Mouse (Mus musculus) lung, postnatal 0 days (tissue): Measurements from ENCODE around the gene Acap2. TPM values are rescaled to one million over a fixed set of nuclear protein-coding genes. Genes with fewer than 3 reads are reported as not detected.
A peak's percentile ranks its signal among the peaks of the same experiment; 100 is the strongest.

Experiments
- ATAC-seq: fragments of 200-750 bp; cut with Nextera tagmentation; 2 replicates; pipeline ENCODE4 v1.8.0; 2017; ENCODE audit warnings: moderate library complexity
- DNase-seq: peaks from one replicate; pipeline ENCODE4 v3.0.0-alpha.2; 2016; ENCODE audit warnings: low spot score
- H3K27ac ChIP-seq: fragments of 300-500 bp; sonication (generic); 2 replicates; pipeline ENCODE4 v1.5.1; 2014; ENCODE audit warnings: antibody characterized with exemption, mild to moderate bottlenecking, low read length, mixed read lengths
- H3K27me3 ChIP-seq: fragments of 300-500 bp; sonication (generic); replicated peaks from 2 replicates; pipeline ENCODE4 v1.6.1; 2014; ENCODE audit warnings: low read length, mixed read lengths; ENCODE audit not compliant: insufficient read depth
- H3K36me3 ChIP-seq: fragments of 300-500 bp; sonication (generic); 2 replicates; pipeline ENCODE4 v1.6.1; 2014; ENCODE audit warnings: low read length, mixed read lengths; ENCODE audit not compliant: insufficient read depth
- H3K4me1 ChIP-seq: fragments of 300-500 bp; sonication (generic); 2 replicates; pipeline ENCODE4 v1.6.1; 2014; ENCODE audit warnings: antibody characterized with exemption, low read depth, low read length, mixed read lengths; ENCODE audit not compliant: insufficient read depth
- H3K4me2 ChIP-seq: fragments of 300-500 bp; sonication (generic); replicated peaks from 2 replicates; pipeline ENCODE4 v1.6.1; 2014; ENCODE audit warnings: low read depth, mild to moderate bottlenecking, low read length, moderate library complexity, mixed read lengths
- H3K4me3 ChIP-seq: fragments of 300-500 bp; sonication (generic); 2 replicates; pipeline ENCODE4 v1.5.1; 2014; ENCODE audit warnings: low read depth, low read length
- H3K9ac ChIP-seq: fragments of 300-500 bp; sonication (generic); replicated peaks from 2 replicates; pipeline ENCODE4 v1.6.1; 2014; ENCODE audit warnings: low read depth, mild to moderate bottlenecking
- H3K9me3 ChIP-seq: fragments of 300-500 bp; sonication (generic); 2 replicates; pipeline ENCODE4 v1.6.1; 2016; ENCODE audit warnings: low read length, mixed read lengths
- CTCF ChIP-seq: IDR thresholded peaks from 2 replicates; pipeline ENCODE4 v1.5.1; 2016; ENCODE audit warnings: antibody characterized with exemption, mild to moderate bottlenecking
- EP300 ChIP-seq: IDR thresholded peaks from 2 replicates; pipeline ENCODE4 v1.6.1; 2016; ENCODE audit warnings: antibody characterized with exemption, mild to moderate bottlenecking, control low read depth
- WGBS: fragments of 180-500 bp; shearing (Covaris S2); extraction: QIAGEN DNeasy Blood & Tissue Kit; methylation state at CpG from one replicate; pipeline ENCODE4 v1.1.7; 2014; 5-methylcytosine and 5-hydroxymethylcytosine counted together
- polyA plus RNA-seq: library from polyadenylated mRNA; unstranded; fragments of >200 nt; fragmentation: Nextera tagmentation; extraction: Ambion mirVana; gene quantifications from 2 replicates; pipeline ENCODE4 v1.2.1, GENCODE M21; 2015

Gene Acap2
- polyA plus RNA-seq, 1 experiment from 2014 or later, result 22.0 TPM

GRCm38 (mm10) chr16:31189291-31189690 is 11.8 kb downstream of the Acap2 start:
- Histone ChIP-seq H3K27ac (no peak overlapping the region), H3K4me3 (no peak overlapping the region), H3K4me1 (peaks cover 32% of the 10 kb centered on the region), H3K4me2 (no peak overlapping the region), H3K36me3 (no peaks in the 10 kb centered on the region), H3K27me3 (no peaks in the 10 kb centered on the region), H3K9ac (no peak overlapping the region), H3K9me3 (no peaks in the 10 kb centered on the region)
- no peak for DNase-seq
- 78% methylated on average over 5 of the region's 5 CpGs for WGBS
- TF ChIP-seq CTCF (no peak), EP300 (no peak)
- no peak for ATAC-seq

DNA sequence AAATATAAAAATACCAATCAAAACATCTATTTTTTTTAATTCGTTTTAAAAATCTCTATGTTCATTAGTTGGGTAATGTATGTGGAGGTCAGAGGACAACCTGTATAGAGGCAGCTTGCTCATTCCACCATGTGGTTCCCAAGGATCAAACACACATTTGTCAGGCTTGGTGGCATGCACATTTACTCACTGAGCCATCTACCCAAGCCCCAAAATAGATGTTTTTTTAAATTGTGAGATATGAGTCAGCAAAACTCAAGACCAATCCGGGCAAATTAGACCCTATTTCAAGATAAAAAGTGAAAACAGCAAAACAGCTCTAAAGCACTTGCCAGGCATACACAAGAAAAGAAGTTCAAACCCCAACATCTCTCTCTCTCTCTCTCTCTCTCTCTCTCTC is 12.2 kb downstream of the Acap2 start:
- TF ChIP-seq CTCF (no peak), EP300 (no peak)
- Histone ChIP-seq H3K4me1 (peaks cover 35% of the 10 kb centered on the region), H3K27me3 (no peaks in the 10 kb centered on the region), H3K36me3 (no peaks in the 10 kb centered on the region), H3K4me2 (no peak overlapping the region), H3K9me3 (no peaks in the 10 kb centered on the region), H3K9ac (no peak overlapping the region), H3K27ac (no peak overlapping the region), H3K4me3 (no peak overlapping the region)
- DNase-seq (no peak), ATAC-seq (no peak)
- 58% methylated on average over 2 of the region's 2 CpGs for WGBS

DNA sequence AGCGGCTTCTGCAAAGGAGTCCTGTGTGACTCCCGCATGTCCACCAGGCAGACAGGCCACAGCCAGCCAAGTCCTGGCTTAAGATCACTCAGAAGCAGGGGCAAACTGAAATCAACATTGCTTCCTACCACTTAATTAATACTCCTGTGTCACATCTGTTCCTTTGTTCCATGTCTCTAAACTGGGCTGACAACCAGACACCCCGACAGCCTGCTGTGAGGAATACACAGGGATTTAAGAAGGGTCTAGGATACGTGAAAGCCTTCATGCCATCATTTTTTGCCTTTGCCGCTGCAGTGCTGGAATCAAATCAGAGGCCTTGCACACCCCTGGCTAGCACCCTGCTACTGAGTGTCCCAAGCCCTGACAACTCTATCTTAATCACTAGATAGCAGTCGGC is 12.8 kb downstream of the Acap2 start:
- peak; percentile 53 for ATAC-seq
- Histone ChIP-seq H3K9ac (no peak overlapping the region), H3K27ac (no peak overlapping the region), H3K4me3 (no peak overlapping the region), H3K4me2 (no peak overlapping the region), H3K27me3 (no peaks in the 10 kb centered on the region), H3K36me3 (no peaks in the 10 kb centered on the region), H3K4me1 (peaks cover 35% of the 10 kb centered on the region), H3K9me3 (no peaks in the 10 kb centered on the region)
- 53% methylated on average over 6 of the region's 6 CpGs for WGBS
- DNase-seq, result peak; percentile 36
- TF ChIP-seq EP300, result no peak
- TF ChIP-seq CTCF, result no peak

GRCm38 (mm10) chr16:31187192-31187591 is 13.9 kb downstream of the Acap2 start:
- H3K4me2 ChIP-seq, result no peak overlapping the region
- 57% methylated on average over 1 of the region's 1 CpGs for whole genome bisulfite sequencing
- DNase-seq, result no peak
- H3K9ac ChIP-seq, result no peak overlapping the region
- no peaks in the 10 kb centered on the region for H3K27me3 ChIP-seq
- no peaks in the 10 kb centered on the region for H3K36me3 ChIP-seq
- no peak for ATAC-seq
- H3K9me3 ChIP-seq, result no peaks in the 10 kb centered on the region
- TF ChIP-seq EP300 (no peak), CTCF (no peak)
- H3K4me3 ChIP-seq, result no peak overlapping the region
- H3K27ac ChIP-seq, result no peak overlapping the region
- H3K4me1 ChIP-seq, result peaks cover 31% of the 10 kb centered on the region

GRCm38 (mm10) chr16:31185757-31186156 is 15.3 kb downstream of the Acap2 start:
- H3K4me2 ChIP-seq, result no peak overlapping the region
- DNase-seq (no peak), ATAC-seq (no peak)
- WGBS, result 81% methylated on average over 2 of the region's 2 CpGs
- no peak overlapping the region for H3K4me3 ChIP-seq
- TF ChIP-seq CTCF, result no peak
- no peak for TF ChIP-seq EP300
- no peaks in the 10 kb centered on the region for H3K36me3 ChIP-seq
- no peak overlapping the region for H3K27ac ChIP-seq
- H3K4me1 ChIP-seq, result peaks cover 25% of the 10 kb centered on the region; the same call in 1 of the 2 replicates
- H3K9me3 ChIP-seq, result no peaks in the 10 kb centered on the region
- H3K27me3 ChIP-seq, result no peaks in the 10 kb centered on the region
- H3K9ac ChIP-seq, result no peak overlapping the region

DNA sequence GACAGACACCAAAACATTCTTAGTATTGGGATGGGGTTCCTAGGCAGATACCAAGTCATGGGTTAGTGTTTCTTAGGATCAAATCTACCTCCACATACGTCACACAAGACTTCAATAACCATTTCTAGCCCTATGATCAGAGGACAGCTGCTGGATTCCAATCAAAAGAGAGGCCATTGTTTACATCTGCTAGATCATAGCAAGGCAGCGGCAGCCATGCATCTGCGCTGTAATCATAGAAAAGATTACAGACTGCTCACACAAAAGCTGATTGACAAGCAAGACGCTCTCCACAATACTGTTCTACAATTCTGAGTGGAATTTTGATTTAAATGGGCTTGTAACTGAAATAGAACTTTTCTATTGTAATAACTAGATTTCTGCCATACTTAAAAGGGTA is 16.3 kb downstream of the Acap2 start:
- Histone ChIP-seq H3K36me3 (no peaks in the 10 kb centered on the region), H3K4me3 (no peak overlapping the region), H3K9me3 (no peaks in the 10 kb centered on the region), H3K27me3 (no peaks in the 10 kb centered on the region), H3K4me1 (peaks cover 25% of the 10 kb centered on the region; the same call in 1 of the 2 replicates), H3K4me2 (no peak overlapping the region), H3K27ac (no peak overlapping the region), H3K9ac (no peak overlapping the region)
- no peak for ATAC-seq
- DNase-seq, result no peak
- TF ChIP-seq EP300 (no peak), CTCF (no peak)
- WGBS, result 63% methylated on average over 4 of the region's 4 CpGs

- no peak for TF ChIP-seq CTCF
- no peak for TF ChIP-seq EP300
- no peak overlapping the region for H3K4me3 ChIP-seq
- no peaks in the 10 kb centered on the region for H3K36me3 ChIP-seq
- no peaks in the 10 kb centered on the region for H3K27me3 ChIP-seq
- ATAC-seq (peak; percentile 75), DNase-seq (peak; percentile 61)
- H3K4me1 ChIP-seq, result peaks cover 18% of the 10 kb centered on the region; the same call in 1 of the 2 replicates
- no peaks in the 10 kb centered on the region for H3K9me3 ChIP-seq
- WGBS, result 57% methylated on average over 9 of the region's 9 CpGs
- no peak overlapping the region for H3K9ac ChIP-seq
- no peak overlapping the region for H3K4me2 ChIP-seq
- no peak overlapping the region for H3K27ac ChIP-seq
Measured at GRCm38 (mm10) chr16:31182576-31182975, 18.5 kb downstream of the Acap2 start.
